Mouse (Mus musculus) liver, embryonic 14.5 days (tissue): ENCODE results near the gene Tiprl. TPM values are rescaled to one million over a fixed set of nuclear protein-coding genes. Genes with fewer than 3 reads are reported as not detected.

ENCODE experiments used
- ATAC-seq: fragments of 200-750 bp; cut with Nextera tagmentation; 2 replicates; pipeline ENCODE4 v1.8.0; 2017; ENCODE audit warnings: moderate number of reproducible peaks, mild to moderate bottlenecking, moderate library complexity; ENCODE audit not compliant: insufficient read depth
- DNase-seq, 3 experiments: peaks; one replicate each; pipeline ENCODE4 v3.0.0-alpha.2; 2012 to 2013; ENCODE audit warnings: low read depth in 3 of 3, low spot score in 3 of 3
- H3K27ac ChIP-seq: fragments of 300-500 bp; sonication (generic); 2 replicates; pipeline ENCODE4 v1.5.1; 2014; ENCODE audit warnings: moderate library complexity, mild to moderate bottlenecking, control low read depth, inconsistent platforms
- H3K27me3 ChIP-seq: fragments of 300-500 bp; sonication (generic); 2 replicates; pipeline ENCODE4 v1.6.1; 2014; ENCODE audit warnings: mild to moderate bottlenecking, low read length, moderate library complexity; ENCODE audit not compliant: control insufficient read depth, insufficient read depth
- H3K36me3 ChIP-seq: fragments of 300-500 bp; sonication (generic); replicated peaks from 2 replicates; pipeline ENCODE4 v1.6.1; 2014; ENCODE audit warnings: low read depth; ENCODE audit not compliant: control insufficient read depth, insufficient read depth
- H3K4me1 ChIP-seq, 2 experiments: fragments of 200-500 bp in 1 of 2; fragments of 300-500 bp in 1 of 2; sonication (generic) in 1 of 2; replicated peaks; 2 replicates each; pipeline ENCODE4 v1.6.1; 2012 to 2014; ENCODE audit warnings: antibody characterized with exemption in 1 of 2, inconsistent platforms in 1 of 2, low read length in 1 of 2; ENCODE audit not compliant: control insufficient read depth in 2 of 2, insufficient read depth in 2 of 2
- H3K4me2 ChIP-seq: fragments of 300-500 bp; sonication (generic); 2 replicates; pipeline ENCODE4 v1.6.1; 2014; ENCODE audit warnings: low read depth, mild to moderate bottlenecking, control low read depth, moderate library complexity
- H3K4me3 ChIP-seq, 2 experiments: fragments of 200-500 bp in 1 of 2; fragments of 300-500 bp in 1 of 2; sonication (generic) in 1 of 2; 2 replicates each; pipeline ENCODE4 v1.5.1; 2012 to 2014; ENCODE audit warnings: low read depth in 2 of 2, low read length in 2 of 2, mild to moderate bottlenecking in 2 of 2, control low read depth in 1 of 2, inconsistent platforms in 1 of 2, moderate library complexity in 1 of 2; ENCODE audit not compliant: insufficient read depth in 1 of 2
- H3K9ac ChIP-seq: fragments of 300-500 bp; sonication (generic); replicated peaks from 2 replicates; pipeline ENCODE4 v1.6.1; 2014; ENCODE audit warnings: mild to moderate bottlenecking, control low read depth, moderate library complexity
- H3K9me3 ChIP-seq: fragments of 300-500 bp; sonication (generic); 2 replicates; pipeline ENCODE4 v1.6.1; 2016; ENCODE audit warnings: low read length, mixed read lengths; ENCODE audit not compliant: control insufficient read depth
- CTCF ChIP-seq: IDR thresholded peaks from 2 replicates; pipeline ENCODE4 v1.5.1; 2016; ENCODE audit warnings: antibody characterized with exemption, low read depth, control low read depth
- EP300 ChIP-seq: IDR thresholded peaks from 2 replicates; pipeline ENCODE4 v1.6.1; 2016; ENCODE audit warnings: antibody characterized with exemption, low read depth
- WGBS: fragments of 180-500 bp; shearing (Covaris S2); extraction: QIAGEN DNeasy Blood & Tissue Kit; methylation state at CpG from one replicate; pipeline ENCODE4 v1.1.7; 2014; ENCODE audit not compliant: insufficient replicate concordance; 5-methylcytosine and 5-hydroxymethylcytosine counted together
- polyA plus RNA-seq, 2 experiments: library from polyadenylated mRNA; depleted of rRNA in 1 of 2; stranded (reverse) in 1 of 2; unstranded in 1 of 2; fragments of >200 nt; fragmentation: Nextera tagmentation in 1 of 2; extraction: Ambion mirVana in 1 of 2; gene quantifications; 2 replicates each; pipeline versions ENCODE4 v1.2.1 to v1.2.3; 2012 to 2014

Tiprl gene
- polyA plus RNA-seq, 2 experiments: 14.1 to 39.2 TPM

DNA sequence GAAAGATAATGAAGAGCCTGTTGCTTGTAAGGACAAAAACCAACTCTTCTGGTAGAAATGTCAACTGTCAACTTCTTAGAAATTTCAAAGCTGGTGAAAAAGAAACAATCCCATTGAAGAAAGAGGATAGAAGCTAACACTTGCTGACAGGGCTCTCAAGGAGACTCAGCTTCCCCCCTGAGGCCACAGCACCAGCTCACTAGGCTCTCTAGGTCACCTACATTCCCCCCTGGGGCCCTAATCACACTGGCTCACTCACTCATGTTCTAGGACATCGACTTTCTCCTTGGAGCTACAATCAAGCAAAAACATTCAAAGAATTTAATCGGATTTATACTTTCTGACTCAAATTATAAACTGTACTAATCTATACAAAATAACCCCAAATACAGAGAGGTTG, 3.0 kb downstream of the Tiprl start:
- H3K27me3 ChIP-seq: no peaks in the 10 kb centered on the region
- H3K4me3 ChIP-seq: no peak overlapping the region
- WGBS: 53% methylated on average over 2 of the region's 2 CpGs
- H3K27ac ChIP-seq: no peak overlapping the region
- DNase-seq: no peak
- no peaks in the 10 kb centered on the region for H3K9me3 ChIP-seq
- H3K9ac ChIP-seq: no peak overlapping the region
- H3K4me1 ChIP-seq: peaks cover 12 to 20% of the 10 kb centered on the region in 2 experiments; a peak in 3 of 4 replicates
- no peak for ATAC-seq
- no peaks in the 10 kb centered on the region for H3K36me3 ChIP-seq
- H3K4me2 ChIP-seq: no peak overlapping the region
- TF ChIP-seq EP300 (no peak), CTCF (no peak)

DNA sequence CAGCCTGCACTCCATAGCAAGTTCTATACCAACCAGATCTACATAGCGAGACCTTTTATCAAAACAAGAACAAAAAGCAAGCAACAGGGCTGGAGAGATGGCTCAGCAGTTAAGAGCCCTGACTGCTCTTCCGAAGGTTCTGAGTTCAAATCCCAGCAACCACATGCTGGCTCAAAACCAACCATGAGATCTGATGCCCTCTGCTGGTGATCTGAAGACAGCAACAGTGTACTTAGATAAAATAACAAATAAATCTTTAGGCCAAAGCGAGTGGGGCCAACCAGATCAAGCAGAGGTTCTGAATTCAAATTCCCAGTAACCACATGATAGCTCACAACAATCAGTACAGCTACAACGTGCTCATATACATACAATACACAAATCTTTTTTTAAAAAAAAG, 6.1 kb downstream of the Tiprl start:
- H3K9ac ChIP-seq: no peak overlapping the region
- peaks cover 7 to 11% of the 10 kb centered on the region in 2 experiments; a peak in 3 of 4 replicates for H3K4me1 ChIP-seq
- H3K27me3 ChIP-seq: no peaks in the 10 kb centered on the region
- no peaks in the 10 kb centered on the region for H3K9me3 ChIP-seq
- H3K4me2 ChIP-seq: no peak overlapping the region
- peaks cover 4% of the 10 kb centered on the region for H3K36me3 ChIP-seq
- no peak overlapping the region for H3K27ac ChIP-seq
- no peak overlapping the region for H3K4me3 ChIP-seq
- DNase-seq: no peak
- 75% methylated on average over 4 of the region's 4 CpGs for WGBS
- TF ChIP-seq CTCF (peak; percentile 48), EP300 (no peak)
- no peak for ATAC-seq

GRCm38 (mm10) chr1:165229577-165229976, 7.2 kb downstream of the Tiprl start:
- ATAC-seq (no peak), DNase-seq (no peak)
- 88% methylated on average over 9 of the region's 9 CpGs for WGBS
- no peaks in the 10 kb centered on the region for H3K27me3 ChIP-seq
- peaks cover 4 to 5% of the 10 kb centered on the region in 2 experiments; a peak in 3 of 4 replicates for H3K4me1 ChIP-seq
- no peak overlapping the region for H3K4me2 ChIP-seq
- no peak overlapping the region for H3K4me3 ChIP-seq
- no peaks in the 10 kb centered on the region for H3K9me3 ChIP-seq
- H3K9ac ChIP-seq: no peak overlapping the region
- peaks cover 4% of the 10 kb centered on the region for H3K36me3 ChIP-seq
- TF ChIP-seq CTCF (no peak), EP300 (no peak)
- H3K27ac ChIP-seq: no peak overlapping the region

GRCm38 (mm10) chr1:165217023-165217589, 19.7 kb downstream of the Tiprl start:
- no peak overlapping the region for H3K9ac ChIP-seq
- H3K36me3 ChIP-seq: peaks cover 33% of the 10 kb centered on the region
- H3K4me3 ChIP-seq: no peak overlapping the region
- no peaks in the 10 kb centered on the region for H3K27me3 ChIP-seq
- no peaks in the 10 kb centered on the region for H3K9me3 ChIP-seq
- DNase-seq (no peak), ATAC-seq (no peak)
- H3K4me2 ChIP-seq: no peak overlapping the region
- no peaks in the 10 kb centered on the region for H3K4me1 ChIP-seq
- no peak overlapping the region for H3K27ac ChIP-seq
- TF ChIP-seq CTCF: no peak
- no peak for TF ChIP-seq EP300
- WGBS: 64% methylated on average over 2 of the region's 2 CpGs

DNA sequence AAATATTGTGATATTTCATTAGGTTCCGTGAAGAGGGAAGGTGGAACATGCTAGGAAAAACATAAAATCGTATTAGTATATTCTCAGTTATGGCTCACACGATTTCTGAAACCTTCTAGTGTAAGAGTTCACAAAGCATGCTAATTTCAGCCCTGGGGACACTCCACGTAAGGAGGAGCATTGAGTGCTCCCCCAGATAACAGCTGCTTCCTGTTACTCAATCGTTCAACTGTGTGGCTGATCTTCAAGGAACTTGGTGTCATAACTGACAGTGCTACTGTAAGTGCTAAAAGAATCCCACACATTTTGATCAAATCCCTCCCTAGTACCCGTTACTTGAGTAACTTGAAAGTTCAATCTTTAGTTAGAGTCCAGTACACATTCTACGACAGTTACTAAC, 21.0 kb downstream of the Tiprl start:
- Histone ChIP-seq H3K36me3 (peaks cover 30% of the 10 kb centered on the region), H3K27ac (no peak overlapping the region), H3K4me2 (no peak overlapping the region), H3K27me3 (no peaks in the 10 kb centered on the region), H3K4me3 (no peak overlapping the region), H3K9ac (no peak overlapping the region), H3K9me3 (no peaks in the 10 kb centered on the region), H3K4me1 (no peaks in the 10 kb centered on the region)
- no peak for TF ChIP-seq CTCF
- no peak for TF ChIP-seq EP300
- 49% methylated on average over 7 of the region's 7 CpGs for WGBS
- no peak for DNase-seq
- ATAC-seq: no peak
